Mouse (Mus musculus): ENCODE results near the gene Gabra3. TPM values are rescaled to one million over a fixed set of nuclear protein-coding genes. Genes with fewer than 3 reads are reported as not detected.

The Gabra3 gene
- not detected for polyA plus RNA-seq (2017; shearing (Covaris generic))

GRCm38 (mm10) chrX:72656230-72656898, at the start of gene Gabra3:
TSS of gene Gabra3 (minus strand) at chrX:72656848.

GRCm38 (mm10) chrX:72386758-72387157, 269.9 kb downstream of the Gabra3 start, which contains the start of gene Magea10:
TSS of gene Magea10 (minus strand) at chrX:72386858.

Other genes with a start within 250 kb of the Gabra3 start
- not detected for gene Gabrq, start 168.3 kb upstream of the Gabra3 start, polyA plus RNA-seq (2017; shearing (Covaris generic))